Mouse (Mus musculus) kidney, embryonic 16.5 days (tissue): ENCODE results near the gene Dact3. TPM values are rescaled to one million over a fixed set of nuclear protein-coding genes. Genes with fewer than 3 reads are reported as not detected.

ENCODE experiments used
- ATAC-seq: fragments of 200-750 bp; cut with Nextera tagmentation; 2 replicates; pipeline ENCODE4 v1.8.0; 2017; ENCODE audit warnings: moderate TSS enrichment; ENCODE audit not compliant: low FRiP score, low TSS enrichment
- H3K27ac ChIP-seq: fragments of 300-500 bp; sonication (generic); 2 replicates; pipeline ENCODE4 v1.5.1; 2014; ENCODE audit warnings: low read length
- H3K27me3 ChIP-seq: fragments of 300-500 bp; sonication (generic); 2 replicates; pipeline ENCODE4 v1.6.1; 2014; ENCODE audit warnings: low read length, control low read depth, mixed read lengths; ENCODE audit not compliant: insufficient read depth
- H3K36me3 ChIP-seq: fragments of 300-500 bp; sonication (generic); 2 replicates; pipeline ENCODE4 v1.6.1; 2014; ENCODE audit warnings: low read length, control low read depth, mixed read lengths; ENCODE audit not compliant: insufficient read depth
- H3K4me1 ChIP-seq: fragments of 300-500 bp; sonication (generic); 2 replicates; pipeline ENCODE4 v1.6.1; 2014; ENCODE audit warnings: low read length, control low read depth, mixed read lengths; ENCODE audit not compliant: insufficient read depth
- H3K4me2 ChIP-seq: fragments of 300-500 bp; sonication (generic); replicated peaks from 2 replicates; pipeline ENCODE4 v1.6.1; 2014; ENCODE audit warnings: low read depth, low read length
- H3K4me3 ChIP-seq: fragments of 300-500 bp; sonication (generic); 2 replicates; pipeline ENCODE4 v1.5.1; 2014; ENCODE audit warnings: mild to moderate bottlenecking, low read length
- H3K9ac ChIP-seq: fragments of 300-500 bp; sonication (generic); replicated peaks from 2 replicates; pipeline ENCODE4 v1.6.1; 2014; ENCODE audit warnings: low read length
- H3K9me3 ChIP-seq: fragments of 300-500 bp; sonication (generic); 2 replicates; pipeline ENCODE4 v1.6.1; 2016; ENCODE audit warnings: low read length, control low read depth
- WGBS: fragments of 180-500 bp; shearing (Covaris S2); extraction: QIAGEN DNeasy Blood & Tissue Kit; methylation state at CpG from one replicate; pipeline ENCODE4 v1.1.7; 2014; 5-methylcytosine and 5-hydroxymethylcytosine counted together
- polyA plus RNA-seq: library from polyadenylated mRNA; unstranded; fragments of >200 nt; fragmentation: Nextera tagmentation; extraction: Ambion mirVana; gene quantifications from 2 replicates; pipeline ENCODE4 v1.2.1, GENCODE M21; 2015

Gene Dact3
- polyA plus RNA-seq, result 2.0 and 2.1 TPM in 2 replicates

DNA sequence AGATGAGACGGTGACA is at the start of gene Dact3:
Dact3 (plus strand) TSS at position 8 of the 16 bp plus-strand sequence.
- Histone ChIP-seq H3K36me3 (peaks cover 8% of the 10 kb centered on the region; the same call in 1 of the 2 replicates), H3K4me2 (peak within 1 kb of the TSS; percentile 91), H3K9me3 (no peaks in the 10 kb centered on the region), H3K27me3 (no peaks in the 10 kb centered on the region), H3K4me1 (peaks cover 17% of the 10 kb centered on the region), H3K9ac (peak within 1 kb of the TSS; percentile 77), H3K4me3 (peak within 1 kb of the TSS; percentile 78), H3K27ac (peak within 1 kb of the TSS; percentile 93)
- ATAC-seq, result no peak
- 0% methylated on average over 1 of the region's 1 CpGs for WGBS

- no peak overlapping the region for H3K27ac ChIP-seq
- no peak overlapping the region for H3K4me3 ChIP-seq
- no peak for ATAC-seq
- H3K4me2 ChIP-seq, result no peak overlapping the region
- H3K4me1 ChIP-seq, result peaks cover 4% of the 10 kb centered on the region; the same call in 1 of the 2 replicates
- no peaks in the 10 kb centered on the region for H3K9me3 ChIP-seq
- peaks cover 66% of the 10 kb centered on the region for H3K36me3 ChIP-seq
- WGBS, result 83% methylated on average over 10 of the region's 10 CpGs
- no peak overlapping the region for H3K9ac ChIP-seq
- no peaks in the 10 kb centered on the region for H3K27me3 ChIP-seq
These were observed 49.3 kb upstream of the Dact3 start for GRCm38 (mm10) chr7:16825785-16826184.

- Histone ChIP-seq H3K9me3 (no peaks in the 10 kb centered on the region), H3K27ac (no peak overlapping the region), H3K36me3 (peaks cover 74% of the 10 kb centered on the region), H3K27me3 (no peaks in the 10 kb centered on the region), H3K4me2 (no peak overlapping the region), H3K9ac (no peak overlapping the region), H3K4me1 (no peaks in the 10 kb centered on the region), H3K4me3 (no peak overlapping the region)
- ATAC-seq, result no peak
- 79% methylated on average over 5 of the region's 5 CpGs for WGBS
These were observed 48.5 kb upstream of the Dact3 start for GRCm38 (mm10) chr7:16826571-16826970.

DNA sequence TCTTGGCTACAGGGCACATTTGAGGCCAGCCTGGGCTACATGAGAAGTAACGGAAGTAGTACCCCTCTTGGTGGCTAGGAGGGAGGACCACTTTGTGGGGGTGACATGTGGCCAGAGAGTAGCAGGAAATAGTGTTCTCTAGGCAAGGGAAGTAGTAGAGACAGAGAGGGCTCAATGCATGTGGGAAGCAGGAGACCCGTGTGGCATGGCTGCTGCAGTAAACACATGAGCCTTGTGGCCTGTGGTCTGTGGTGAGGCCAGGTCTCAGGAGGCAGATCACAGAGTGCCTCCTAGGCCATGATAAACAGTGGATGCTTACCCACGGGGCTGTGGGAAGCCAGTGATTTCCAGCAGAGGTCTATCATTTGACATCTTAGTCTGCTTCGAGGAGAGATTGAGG is 47.8 kb upstream of the Dact3 start:
- Histone ChIP-seq H3K4me3 (no peak overlapping the region), H3K27me3 (no peaks in the 10 kb centered on the region), H3K27ac (no peak overlapping the region), H3K9ac (0 out of 2 replicates have a peak overlapping the region, but pooled peaks have one; percentile 19), H3K36me3 (peaks cover 80% of the 10 kb centered on the region), H3K4me1 (no peaks in the 10 kb centered on the region), H3K9me3 (no peaks in the 10 kb centered on the region), H3K4me2 (no peak overlapping the region)
- WGBS, result 76% methylated on average over 4 of the region's 4 CpGs
- ATAC-seq, result no peak

DNA sequence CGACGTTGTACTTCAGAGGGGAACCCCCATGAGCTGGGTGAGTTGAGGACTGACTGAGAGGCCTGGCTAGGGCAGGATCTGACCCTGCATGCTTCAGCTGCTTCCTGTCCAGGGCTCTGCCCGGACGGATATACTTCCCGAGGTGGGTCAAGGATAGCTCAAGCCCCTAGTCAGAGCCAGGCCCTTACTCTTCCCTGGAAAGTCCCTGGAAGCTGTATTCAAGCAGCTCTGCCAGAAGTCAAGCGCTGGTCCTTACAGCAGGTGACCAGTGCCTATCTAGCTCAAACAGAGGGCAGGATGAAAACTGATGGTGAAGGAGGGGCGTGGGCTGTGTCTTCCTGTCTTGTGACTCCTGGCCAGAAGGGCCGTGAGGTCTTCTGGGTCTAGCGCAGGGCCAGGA is 44.7 kb upstream of the Dact3 start:
- 76% methylated on average over 9 of the region's 9 CpGs for WGBS
- no peak overlapping the region for H3K27ac ChIP-seq

GRCm38 (mm10) chr7:16837916-16838803 is 37.0 kb upstream of the Dact3 start:
- no peak overlapping the region for H3K4me2 ChIP-seq
- peaks cover 45% of the 10 kb centered on the region for H3K36me3 ChIP-seq
- H3K9ac ChIP-seq, result no peak overlapping the region
- H3K4me1 ChIP-seq, result peaks cover 10% of the 10 kb centered on the region; the same call in 1 of the 2 replicates
- no peaks in the 10 kb centered on the region for H3K9me3 ChIP-seq
- H3K27ac ChIP-seq, result no peak overlapping the region
- ATAC-seq, result no peak
- 89% methylated on average over 18 of the region's 18 CpGs for WGBS
- H3K4me3 ChIP-seq, result no peak overlapping the region
- H3K27me3 ChIP-seq, result no peaks in the 10 kb centered on the region

More for the DNA sequence above, 44.7 kb upstream of the Dact3 start:
- no peaks in the 10 kb centered on the region for H3K27me3 ChIP-seq
- no peak overlapping the region for H3K4me3 ChIP-seq
- H3K4me2 ChIP-seq, result no peak overlapping the region
- H3K36me3 ChIP-seq, result peaks cover 82% of the 10 kb centered on the region
- no peak for ATAC-seq
- H3K4me1 ChIP-seq, result no peaks in the 10 kb centered on the region
- H3K9ac ChIP-seq, result no peak overlapping the region
- no peaks in the 10 kb centered on the region for H3K9me3 ChIP-seq

DNA sequence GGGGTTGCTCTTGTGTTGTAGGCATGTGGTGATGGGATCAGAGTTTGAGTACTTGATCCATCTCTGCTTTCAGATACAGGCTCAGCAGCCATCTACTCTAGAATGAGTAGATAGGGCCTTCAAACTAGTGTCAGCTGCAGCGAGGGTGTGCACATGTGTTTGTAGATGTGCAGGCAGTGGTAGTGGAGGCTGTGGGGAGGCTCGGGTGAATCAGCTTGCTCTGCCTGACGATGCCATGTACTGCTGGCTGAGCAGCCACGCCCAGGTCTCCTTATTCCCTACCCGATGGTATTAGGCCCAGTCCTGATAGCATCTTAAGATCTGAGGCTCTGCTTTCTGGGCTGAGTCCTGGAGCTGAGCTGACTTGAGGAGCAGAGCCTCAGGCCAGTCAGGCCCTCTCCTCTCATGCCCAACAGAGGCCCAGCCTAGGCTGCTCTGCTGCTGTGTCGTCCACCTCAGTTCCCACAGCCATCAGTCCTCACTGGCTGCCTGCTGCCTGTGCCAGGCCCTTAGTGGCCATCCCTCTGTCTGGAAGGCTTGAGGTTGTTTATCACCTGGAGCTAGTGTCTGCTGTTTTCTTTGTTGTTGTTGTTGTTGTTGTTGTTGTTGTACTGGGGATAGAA is 36.2 kb upstream of the Dact3 start:
- Histone ChIP-seq H3K9me3 (no peaks in the 10 kb centered on the region), H3K9ac (no peak overlapping the region), H3K4me1 (peaks cover 18% of the 10 kb centered on the region), H3K27ac (no peak overlapping the region), H3K27me3 (no peaks in the 10 kb centered on the region), H3K36me3 (peaks cover 43% of the 10 kb centered on the region), H3K4me3 (no peak overlapping the region), H3K4me2 (no peak overlapping the region)
- 81% methylated on average over 6 of the region's 6 CpGs for WGBS
- no peak for ATAC-seq

DNA sequence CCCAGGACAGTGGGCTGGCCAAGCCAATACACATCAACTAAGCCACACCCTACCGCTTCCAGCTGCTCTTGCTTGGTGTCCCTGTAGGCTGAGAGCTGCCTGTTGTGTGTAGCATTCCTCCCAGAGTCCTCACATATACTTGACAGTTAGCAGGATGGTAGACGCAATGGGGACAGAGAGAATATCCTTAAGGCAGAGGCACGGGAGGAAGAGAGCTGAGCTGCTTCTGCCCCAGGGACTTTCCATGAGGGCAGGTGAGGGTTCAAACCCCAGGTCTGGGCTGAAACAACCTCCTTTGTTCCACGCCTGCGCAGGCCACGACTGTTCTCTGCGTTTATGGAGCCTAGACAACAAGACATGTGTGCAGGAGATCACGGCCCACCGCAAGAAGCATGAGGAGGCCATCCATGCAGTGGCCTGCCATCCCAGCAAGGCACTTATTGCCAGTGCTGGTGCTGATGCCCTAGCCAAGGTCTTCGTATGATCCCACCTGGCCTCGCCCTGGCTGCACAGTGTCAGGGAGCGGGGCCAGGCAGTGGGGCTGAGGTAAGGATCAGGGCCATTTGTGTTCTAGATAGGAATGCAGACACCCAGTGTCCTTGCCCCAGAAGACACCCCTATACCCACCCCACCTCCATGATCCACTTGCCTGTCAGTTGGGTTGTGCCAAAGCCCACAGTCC is 35.5 kb upstream of the Dact3 start:
- Histone ChIP-seq H3K4me1 (peaks cover 24% of the 10 kb centered on the region), H3K27me3 (no peaks in the 10 kb centered on the region), H3K9me3 (no peaks in the 10 kb centered on the region), H3K9ac (no peak overlapping the region), H3K4me3 (no peak overlapping the region), H3K4me2 (no peak overlapping the region), H3K36me3 (peaks cover 40% of the 10 kb centered on the region), H3K27ac (no peak overlapping the region)
- WGBS, result 89% methylated on average over 12 of the region's 12 CpGs
- ATAC-seq, result no peak

- 87% methylated on average over 2 of the region's 2 CpGs for WGBS
- Histone ChIP-seq H3K9me3 (no peaks in the 10 kb centered on the region), H3K27me3 (no peaks in the 10 kb centered on the region), H3K36me3 (peaks cover 35% of the 10 kb centered on the region), H3K4me2 (no peak overlapping the region), H3K27ac (no peak overlapping the region), H3K4me3 (no peak overlapping the region), H3K9ac (no peak overlapping the region), H3K4me1 (peaks cover 29% of the 10 kb centered on the region)
- no peak for ATAC-seq
These were observed 35.0 kb upstream of the Dact3 start for GRCm38 (mm10) chr7:16840109-16840491.

DNA sequence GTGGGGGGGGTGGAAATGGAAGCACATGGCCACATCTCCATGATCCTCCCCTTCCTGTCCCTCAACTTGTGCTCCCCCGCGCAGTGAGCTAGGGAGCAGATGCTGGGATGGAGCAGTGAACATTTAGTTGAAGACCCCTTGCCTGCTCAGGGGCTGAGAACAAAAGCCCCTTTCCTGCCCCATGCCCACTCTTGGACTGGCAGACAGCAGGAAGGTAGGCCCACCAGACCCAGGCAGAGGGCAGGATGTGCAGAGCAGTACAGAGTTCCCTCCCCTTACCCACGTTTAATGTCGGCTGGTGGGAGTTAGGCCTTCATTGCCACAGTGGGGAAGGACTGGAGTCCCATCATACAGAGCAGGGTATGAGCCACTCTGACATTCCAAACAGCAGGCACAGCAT is 34.0 kb upstream of the Dact3 start:
- H3K4me2 ChIP-seq, result no peak overlapping the region
- H3K36me3 ChIP-seq, result peaks cover 34% of the 10 kb centered on the region
- no peak overlapping the region for H3K9ac ChIP-seq
- no peaks in the 10 kb centered on the region for H3K9me3 ChIP-seq
- ATAC-seq, result no peak
- H3K27me3 ChIP-seq, result no peaks in the 10 kb centered on the region
- 68% methylated on average over 4 of the region's 4 CpGs for WGBS
- H3K4me3 ChIP-seq, result no peak overlapping the region
- H3K27ac ChIP-seq, result peak overlapping the region; percentile 2; the same call in 1 of the 2 replicates
- peaks cover 37% of the 10 kb centered on the region for H3K4me1 ChIP-seq
